Mouse (Mus musculus): ENCODE measurements around the gene Fcgr2b.

Fcgr2b gene

GRCm38 (mm10) chr1:170919308-170919707 lies 57.0 kb downstream of the Fcgr2b start:
- no peak for DNase-seq

- DNase-seq, result no peak
These were observed 60.7 kb downstream of the Fcgr2b start for GRCm38 (mm10) chr1:170915657-170916056.

GRCm38 (mm10) chr1:170912891-170913615 lies 63.3 kb downstream of the Fcgr2b start, which contains the start of gene Fcrlb:
Gene Fcrlb (minus strand): TSS chr1:170912941.
- no peak for DNase-seq

DNA sequence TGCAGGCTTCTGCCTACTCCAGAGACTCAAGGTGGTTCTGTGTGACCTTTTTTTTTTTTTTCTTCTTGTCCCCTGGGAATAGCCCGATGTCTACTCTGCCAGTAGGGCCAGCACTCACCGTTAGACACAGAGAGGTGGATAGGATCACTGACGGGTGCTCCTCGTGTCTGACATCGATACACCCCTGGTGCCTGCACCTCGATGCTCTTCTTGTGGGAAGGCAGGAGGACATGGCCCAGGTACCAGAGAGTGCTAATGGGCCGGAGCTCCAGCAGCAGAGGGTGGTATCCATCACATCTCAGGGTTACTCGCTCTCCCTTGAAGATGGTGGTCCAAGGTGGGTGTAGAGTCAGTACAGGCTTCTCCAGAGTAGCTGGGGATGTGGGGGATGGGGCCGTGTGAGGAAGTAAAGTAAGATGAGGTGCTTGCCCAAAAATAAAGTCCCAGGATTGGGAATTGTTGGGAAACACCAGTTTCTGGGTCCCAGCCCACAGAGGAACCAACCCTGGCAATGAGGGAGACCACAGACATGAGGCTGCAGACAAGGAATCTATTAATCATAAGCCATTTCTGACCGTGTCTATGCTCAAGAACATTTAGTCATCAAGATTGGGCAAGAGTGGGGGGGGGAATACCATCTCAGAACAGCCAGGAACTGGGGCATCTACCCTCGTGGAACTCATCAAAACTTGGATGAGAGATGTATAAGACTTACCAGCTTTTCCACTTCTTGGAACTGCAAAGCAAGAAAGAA lies 64.3 kb downstream of the Fcgr2b start:
- no peak for DNase-seq

All from kidney, postnatal 14 days (tissue).